Comparison of ENCODE assay signal across 8 mouse cellular contexts in the genomic region with DNA sequence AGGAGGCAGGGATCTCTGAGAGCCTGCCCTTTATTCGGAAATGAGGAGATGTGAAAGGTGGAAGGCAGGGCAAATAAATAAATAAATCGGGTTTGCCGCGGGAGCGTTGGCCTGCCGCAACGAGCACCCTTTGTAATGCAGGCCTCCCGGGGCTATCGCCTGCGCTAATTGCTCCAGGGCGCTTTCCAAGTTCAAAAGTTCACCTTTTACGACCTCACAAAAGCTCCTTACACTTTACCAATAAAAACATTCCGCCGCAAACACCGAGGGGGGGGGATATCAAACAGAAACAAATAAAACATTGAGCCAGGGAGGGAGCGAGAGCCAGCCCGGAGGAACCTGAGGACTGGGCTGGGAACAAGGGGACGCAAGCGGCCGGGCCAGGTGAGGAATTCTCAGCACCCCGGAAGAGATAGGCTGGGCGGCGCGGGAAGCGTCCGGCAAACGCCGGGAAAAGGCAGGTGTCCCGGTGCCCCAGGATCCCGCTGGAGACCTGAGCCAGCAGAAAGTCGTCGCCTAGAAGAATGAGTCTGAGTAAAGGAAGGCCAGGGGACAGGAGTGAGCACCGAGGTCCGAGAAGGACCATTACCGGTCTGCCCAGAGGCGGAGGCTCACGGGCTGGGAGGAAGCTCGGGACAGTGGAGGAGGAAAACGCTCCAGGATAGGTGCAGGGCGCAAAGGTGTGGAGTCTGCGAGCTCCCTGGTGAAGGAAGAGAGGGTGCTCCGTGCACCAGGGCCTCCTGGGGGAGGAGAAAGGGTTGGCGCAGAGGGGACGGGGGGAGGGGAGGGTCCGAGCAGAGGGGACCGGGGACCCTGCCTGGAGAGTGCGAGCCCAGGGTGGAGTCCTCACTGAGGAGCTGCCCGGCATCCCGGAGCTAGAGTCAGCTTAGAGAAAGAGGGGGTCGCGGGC. TPM values are rescaled to one million over a fixed set of nuclear protein-coding genes. Genes with fewer than 3 reads are reported as not detected.
DNase-seq lines count a peak whose midpoint lies in the region; ATAC-seq and TF ChIP-seq lines count a peak whose summit lies in the region.

No protein-coding gene starts in this region.

- ATAC-seq in forebrain, embryonic 13.5 days = peak; percentile 61
- peak; percentile 68 for ATAC-seq in lung, embryonic 14.5 days (ENCODE audit: insufficient read depth)
- ATAC-seq in stomach, embryonic 14.5 days (ENCODE audit: insufficient number of reproducible peaks, insufficient read depth, low FRiP score, low read depth) = peak; percentile 62

- H3K27me3 ChIP-seq in forebrain, embryonic 13.5 days = peaks cover 21% of the 10 kb centered on the region
- peaks cover 21% of the 10 kb centered on the region for H3K27me3 ChIP-seq in lung, embryonic 14.5 days (ENCODE audit: insufficient read depth, low read length)
- no peaks in the 10 kb centered on the region for H3K27me3 ChIP-seq in stomach, embryonic 14.5 days (ENCODE audit: control insufficient read depth, insufficient read depth, low read length)

- H3K36me3 ChIP-seq in forebrain, embryonic 13.5 days (ENCODE audit: poor library complexity, severe bottlenecking) = no peaks in the 10 kb centered on the region
- no peaks in the 10 kb centered on the region for H3K36me3 ChIP-seq in lung, embryonic 14.5 days (ENCODE audit: insufficient read depth)
- no peaks in the 10 kb centered on the region for H3K36me3 ChIP-seq in stomach, embryonic 14.5 days (ENCODE audit: control insufficient read depth, insufficient read depth, low read length)

- peak overlapping the region; percentile 74 for H3K9ac ChIP-seq in forebrain, embryonic 13.5 days
- H3K9ac ChIP-seq in lung, embryonic 14.5 days = peak overlapping the region; percentile 59
- peak overlapping the region; percentile 39 for H3K9ac ChIP-seq in stomach, embryonic 14.5 days (replicated peaks; ENCODE audit: low read depth, low read length)

- H3K27ac ChIP-seq in forebrain, embryonic 13.5 days = no peak overlapping the region
- no peak overlapping the region for H3K27ac ChIP-seq in lung, embryonic 14.5 days (ENCODE audit: low read depth)
- peak overlapping the region; percentile 64 for H3K27ac ChIP-seq in stomach, embryonic 14.5 days (ENCODE audit: low read length)

- no peak for TF ChIP-seq POLR2A in lung, adult 2 months (IDR thresholded peaks at IDR 0.05; ENCODE audit: borderline replicate concordance, extremely low read depth, low read depth, low read length)

- H3K9me3 ChIP-seq in forebrain, embryonic 13.5 days (replicated peaks) = no peaks in the 10 kb centered on the region
- no peaks in the 10 kb centered on the region for H3K9me3 ChIP-seq in lung, embryonic 14.5 days (ENCODE audit: low read depth, low read length)
- H3K9me3 ChIP-seq in stomach, embryonic 14.5 days (ENCODE audit: control insufficient read depth, low read depth, low read length) = no peaks in the 10 kb centered on the region

- 1% methylated on average over 51 of the region's 51 CpGs for WGBS in lung, adult 2 months
- under 1% methylated on average over 47 of the region's 51 CpGs for WGBS in forebrain, embryonic 13.5 days
- WGBS in lung, embryonic 14.5 days = under 1% methylated on average over 51 of the region's 51 CpGs
- under 1% methylated on average over 50 of the region's 51 CpGs for WGBS in stomach, embryonic 14.5 days

- TF ChIP-seq CTCF in lung, adult 2 months (IDR thresholded peaks at IDR 0.05; ENCODE audit: insufficient read depth, low read length) = no peak
- TF ChIP-seq CTCF in lung, embryonic 14.5 days (IDR thresholded peaks at IDR 0.05; ENCODE audit: low read depth) = no peak

- H3K4me1 ChIP-seq in lung, adult 2 months (ENCODE audit: control insufficient read depth, insufficient read depth, low read length) = no peaks in the 10 kb centered on the region; the same call in none of the 2 replicates
- H3K4me1 ChIP-seq in forebrain, embryonic 13.5 days = peaks cover 18% of the 10 kb centered on the region
- no peaks in the 10 kb centered on the region for H3K4me1 ChIP-seq in lung, embryonic 14.5 days (ENCODE audit: insufficient read depth)
- H3K4me1 ChIP-seq in stomach, embryonic 14.5 days (ENCODE audit: control insufficient read depth, insufficient read depth, low read length) = no peaks in the 10 kb centered on the region

- DNase-seq in lung, adult 2 months = peak; percentile 61
- DNase-seq in lung, postnatal 10 days = no peak
- DNase-seq in adrenal gland, postnatal 10 days = peak; percentile 44
- peak; percentile 45 for DNase-seq in kidney, adult 11 months
- DNase-seq in lung, embryonic 14.5 days = peak; percentile 30
- no peak for DNase-seq in right cerebral cortex, postnatal 4 days

- H3K4me3 ChIP-seq in lung, adult 2 months (replicated peaks; ENCODE audit: extremely low read depth, low read depth, low read length) = peak overlapping the region; percentile 91
- H3K4me3 ChIP-seq in forebrain, embryonic 13.5 days = peak overlapping the region; percentile 80
- H3K4me3 ChIP-seq in lung, embryonic 14.5 days (ENCODE audit: low read depth, low read length) = peak overlapping the region; percentile 83
- peak overlapping the region; percentile 72 for H3K4me3 ChIP-seq in stomach, embryonic 14.5 days (ENCODE audit: low read depth, low read length)

- peak overlapping the region; percentile 99 for H3K4me2 ChIP-seq in forebrain, embryonic 13.5 days
- peak overlapping the region; percentile 71 for H3K4me2 ChIP-seq in lung, embryonic 14.5 days
- H3K4me2 ChIP-seq in stomach, embryonic 14.5 days (replicated peaks; ENCODE audit: low read depth, low read length) = peak overlapping the region; percentile 88

RNA-seq across cellular contexts. Expression of gene Nr6a1, which starts 2.1 kb away (rescaled TPM):
- 3.3 and 6.5 TPM in 2 replicates for polyA plus RNA-seq in lung, adult 2 months (2012; rRNA removed)
- total RNA-seq in adrenal gland, postnatal 10 days (2021) = 1 to 10 TPM; 4.6 to 7.4 TPM
- polyA plus RNA-seq in forebrain, embryonic 13.5 days (2015; fragmentation: Nextera tagmentation; extraction: Ambion mirVana) = 1.0 and 1.5 TPM in 2 replicates
- polyA plus RNA-seq in lung, embryonic 14.5 days (2014; fragmentation: Nextera tagmentation; extraction: Ambion mirVana) = 1.4 and 1.9 TPM in 2 replicates
- 2.6 and 3.3 TPM in 2 replicates for polyA plus RNA-seq in stomach, embryonic 14.5 days (2014; fragmentation: Nextera tagmentation; extraction: Ambion mirVana)

RNA-seq across cellular contexts. Expression of gene Olfml2a, which starts 6.4 kb away (rescaled TPM):
- polyA plus RNA-seq in lung, adult 2 months (2012; rRNA removed) = 9.7 and 11.3 TPM in 2 replicates
- 10 to 100 TPM; 18.8 to 21.1 TPM for total RNA-seq in adrenal gland, postnatal 10 days (2021)
- 0.91 and 1.1 TPM in 2 replicates for polyA plus RNA-seq in forebrain, embryonic 13.5 days (2015; fragmentation: Nextera tagmentation; extraction: Ambion mirVana)
- 2.7 and 2.9 TPM in 2 replicates for polyA plus RNA-seq in lung, embryonic 14.5 days (2014; fragmentation: Nextera tagmentation; extraction: Ambion mirVana)
- 3.5 and 3.6 TPM in 2 replicates for polyA plus RNA-seq in stomach, embryonic 14.5 days (2014; fragmentation: Nextera tagmentation; extraction: Ambion mirVana)

Comparison
In these comparisons a context has a peak if more than half of its experiments do, and no peak if none do; other contexts are left out.
1. DNase-seq: peak in lung, adult 2 months (single experiment), adrenal gland, postnatal 10 days (single experiment), kidney, adult 11 months (single experiment) and lung, embryonic 14.5 days (single experiment); none in lung, postnatal 10 days (single experiment) and right cerebral cortex, postnatal 4 days (single experiment).
2. Peak in every context shown above with its lines, with median percentiles within 50 percentile points of each other: H3K4me3 ChIP-seq, ATAC-seq, H3K4me2 ChIP-seq and H3K9ac ChIP-seq.